Mouse (Mus musculus): ENCODE results near the gene Ajm1. TPM values are rescaled to one million over a fixed set of nuclear protein-coding genes. Genes with fewer than 3 reads are reported as not detected.

Gene Ajm1
- polyA plus RNA-seq, 1 experiment from 2014 or later = 2.2 TPM

- no peak overlapping the region for H3K4me2 ChIP-seq
- H3K9me3 ChIP-seq (replicated peaks) = no peaks in the 10 kb centered on the region
- WGBS = 91% methylated on average over 8 of the region's 8 CpGs
- H3K4me3 ChIP-seq = no peak overlapping the region
- no peak overlapping the region for H3K9ac ChIP-seq
- H3K4me1 ChIP-seq = no peaks in the 10 kb centered on the region
- H3K27me3 ChIP-seq = no peaks in the 10 kb centered on the region
- peaks cover 51% of the 10 kb centered on the region for H3K36me3 ChIP-seq (ENCODE audit: poor library complexity, severe bottlenecking)
- no peak for ATAC-seq
- no peak overlapping the region for H3K27ac ChIP-seq
These were observed 45.0 kb downstream of the Ajm1 start for GRCm38 (mm10) chr2:25536531-25536930.

- Histone ChIP-seq H3K4me2 (no peak overlapping the region), H3K36me3 (ENCODE audit: poor library complexity, severe bottlenecking) (peaks cover 68% of the 10 kb centered on the region), H3K27ac (no peak overlapping the region), H3K4me3 (no peak overlapping the region), H3K9me3 (replicated peaks) (no peaks in the 10 kb centered on the region), H3K4me1 (no peaks in the 10 kb centered on the region), H3K9ac (no peak overlapping the region), H3K27me3 (no peaks in the 10 kb centered on the region)
- whole genome bisulfite sequencing = 96% methylated on average over 2 of the region's 2 CpGs
- ATAC-seq = no peak
These were observed 46.7 kb downstream of the Ajm1 start for GRCm38 (mm10) chr2:25534866-25535182.

GRCm38 (mm10) chr2:25534178-25534865, 47.2 kb downstream of the Ajm1 start:
- Histone ChIP-seq H3K9me3 (replicated peaks) (no peaks in the 10 kb centered on the region), H3K27me3 (no peaks in the 10 kb centered on the region), H3K27ac (no peak overlapping the region), H3K4me3 (no peak overlapping the region), H3K4me2 (no peak overlapping the region), H3K36me3 (ENCODE audit: poor library complexity, severe bottlenecking) (peaks cover 73% of the 10 kb centered on the region), H3K4me1 (no peaks in the 10 kb centered on the region), H3K9ac (no peak overlapping the region)
- 99% methylated on average over 3 of the region's 3 CpGs for WGBS
- ATAC-seq = no peak

DNA sequence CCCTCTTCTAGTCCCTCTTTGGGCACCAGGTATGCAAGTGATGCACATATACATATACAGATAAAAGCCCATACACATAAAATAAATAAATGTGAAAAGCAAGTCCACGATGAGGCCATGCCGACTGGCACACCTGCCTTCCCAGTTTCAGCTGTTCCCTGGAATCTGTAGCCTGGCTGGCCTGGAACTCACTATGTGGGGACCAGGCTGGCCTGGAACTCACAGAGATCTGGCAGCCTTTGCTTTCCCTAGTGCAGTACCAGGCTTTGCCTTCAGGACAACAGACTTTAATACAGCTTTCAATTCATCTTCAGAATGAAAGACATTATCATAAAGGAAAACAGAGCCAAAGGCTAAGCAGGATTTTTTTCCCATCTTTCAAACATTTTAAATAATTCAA, 47.9 kb downstream of the Ajm1 start:
- H3K4me3 ChIP-seq = no peak overlapping the region
- WGBS = 97% methylated on average over 2 of the region's 2 CpGs
- H3K4me1 ChIP-seq = no peaks in the 10 kb centered on the region
- H3K9me3 ChIP-seq (replicated peaks) = no peaks in the 10 kb centered on the region
- no peak overlapping the region for H3K9ac ChIP-seq
- peaks cover 79% of the 10 kb centered on the region for H3K36me3 ChIP-seq (ENCODE audit: poor library complexity, severe bottlenecking)
- no peaks in the 10 kb centered on the region for H3K27me3 ChIP-seq
- no peak overlapping the region for H3K4me2 ChIP-seq
- ATAC-seq = no peak
- H3K27ac ChIP-seq = no peak overlapping the region

- H3K4me2 ChIP-seq = no peak overlapping the region
- H3K4me3 ChIP-seq = no peak overlapping the region
- peaks cover 96% of the 10 kb centered on the region for H3K36me3 ChIP-seq (ENCODE audit: poor library complexity, severe bottlenecking)
- H3K27me3 ChIP-seq = no peaks in the 10 kb centered on the region
- WGBS = 91% methylated on average over 9 of the region's 9 CpGs
- no peaks in the 10 kb centered on the region for H3K9me3 ChIP-seq (replicated peaks)
- H3K9ac ChIP-seq = no peak overlapping the region
- no peak for ATAC-seq
- no peak overlapping the region for H3K27ac ChIP-seq
- H3K4me1 ChIP-seq = no peaks in the 10 kb centered on the region
These were observed 54.9 kb downstream of the Ajm1 start for GRCm38 (mm10) chr2:25526510-25527302.

Other genes starting within 250 kb of the Ajm1 start
- 59.2 and 63.2 TPM in 2 replicates for gene Man1b1, start 249.4 kb downstream of the Ajm1 start, polyA plus RNA-seq (2015; fragmentation: Nextera tagmentation; extraction: Ambion mirVana)
- gene Dpp7, start 225.4 kb downstream of the Ajm1 start, polyA plus RNA-seq (2015; fragmentation: Nextera tagmentation; extraction: Ambion mirVana) = 22.8 and 23.3 TPM in 2 replicates
- 2.2 and 3.5 TPM in 2 replicates for gene Uap1l1, start 216.1 kb downstream of the Ajm1 start, polyA plus RNA-seq (2015; fragmentation: Nextera tagmentation; extraction: Ambion mirVana)
- gene Sapcd2, start 209.4 kb downstream of the Ajm1 start, polyA plus RNA-seq (2015; fragmentation: Nextera tagmentation; extraction: Ambion mirVana) = 49.4 and 62.3 TPM in 2 replicates
- 0.68 and 0.98 TPM in 2 replicates for gene Entpd2, start 185.9 kb downstream of the Ajm1 start, polyA plus RNA-seq (2015; fragmentation: Nextera tagmentation; extraction: Ambion mirVana)
- gene Npdc1, start 182.4 kb downstream of the Ajm1 start, polyA plus RNA-seq (2015; fragmentation: Nextera tagmentation; extraction: Ambion mirVana) = 287 and 315 TPM in 2 replicates
- gene Fut7, start 158.5 kb downstream of the Ajm1 start, polyA plus RNA-seq (2015; fragmentation: Nextera tagmentation; extraction: Ambion mirVana) = 0.08 TPM in 1 of 2 replicates, not detected in the other
- gene Abca2, start 153.1 kb downstream of the Ajm1 start, polyA plus RNA-seq (2015; fragmentation: Nextera tagmentation; extraction: Ambion mirVana) = 5.7 and 8.2 TPM in 2 replicates
- gene Clic3, start 124.9 kb downstream of the Ajm1 start, polyA plus RNA-seq (2015; fragmentation: Nextera tagmentation; extraction: Ambion mirVana) = 2.4 and 3.2 TPM in 2 replicates
- gene Paxx, start 120.7 kb downstream of the Ajm1 start, polyA plus RNA-seq (2015; fragmentation: Nextera tagmentation; extraction: Ambion mirVana) = 62.0 and 65.9 TPM in 2 replicates
- gene Ptgds, start 111.7 kb downstream of the Ajm1 start, polyA plus RNA-seq (2015; fragmentation: Nextera tagmentation; extraction: Ambion mirVana) = 7.6 and 9.7 TPM in 2 replicates
- not detected in 2 replicates for gene Lcn12, start 87.8 kb downstream of the Ajm1 start, polyA plus RNA-seq (2015; fragmentation: Nextera tagmentation; extraction: Ambion mirVana)
- 97.9 and 103 TPM in 2 replicates for gene Fbxw5, start 81.0 kb downstream of the Ajm1 start, polyA plus RNA-seq (2015; fragmentation: Nextera tagmentation; extraction: Ambion mirVana)
- 4.2 and 5.2 TPM in 2 replicates for gene C8g, start 80.0 kb downstream of the Ajm1 start, polyA plus RNA-seq (2015; fragmentation: Nextera tagmentation; extraction: Ambion mirVana)
- 30.9 and 33.3 TPM in 2 replicates for gene Traf2, start 34.8 kb downstream of the Ajm1 start, polyA plus RNA-seq (2015; fragmentation: Nextera tagmentation; extraction: Ambion mirVana)
- gene Edf1, start 23.9 kb downstream of the Ajm1 start, polyA plus RNA-seq (2015; fragmentation: Nextera tagmentation; extraction: Ambion mirVana) = 383 and 401 TPM in 2 replicates
- gene Mamdc4, start 6.9 kb downstream of the Ajm1 start, polyA plus RNA-seq (2015; fragmentation: Nextera tagmentation; extraction: Ambion mirVana) = 3.1 and 4.2 TPM in 2 replicates
- gene Phpt1, start 6.5 kb downstream of the Ajm1 start, polyA plus RNA-seq (2015; fragmentation: Nextera tagmentation; extraction: Ambion mirVana) = 179 and 189 TPM in 2 replicates
- gene Rabl6, start 26.8 kb upstream of the Ajm1 start, polyA plus RNA-seq (2015; fragmentation: Nextera tagmentation; extraction: Ambion mirVana) = 71.7 and 72.5 TPM in 2 replicates
- gene Ccdc183, start 35.9 kb upstream of the Ajm1 start, polyA plus RNA-seq (2015; fragmentation: Nextera tagmentation; extraction: Ambion mirVana) = 0.11 and 0.32 TPM in 2 replicates
- 14.3 and 16.2 TPM in 2 replicates for gene Tmem141, start 40.2 kb upstream of the Ajm1 start, polyA plus RNA-seq (2015; fragmentation: Nextera tagmentation; extraction: Ambion mirVana)
- 0.92 and 1.2 TPM in 2 replicates for gene Fcna, start 46.3 kb upstream of the Ajm1 start, polyA plus RNA-seq (2015; fragmentation: Nextera tagmentation; extraction: Ambion mirVana)
- not detected in 2 replicates for gene Lcn8, start 71.4 kb upstream of the Ajm1 start, polyA plus RNA-seq (2015; fragmentation: Nextera tagmentation; extraction: Ambion mirVana)
- gene Lcn5, start 76.2 kb upstream of the Ajm1 start, polyA plus RNA-seq (2015; fragmentation: Nextera tagmentation; extraction: Ambion mirVana) = not detected in 2 replicates
- gene Lcn6, start 95.0 kb upstream of the Ajm1 start, polyA plus RNA-seq (2015; fragmentation: Nextera tagmentation; extraction: Ambion mirVana) = not detected in 2 replicates
- gene Lcn10, start 101.0 kb upstream of the Ajm1 start, polyA plus RNA-seq (2015; fragmentation: Nextera tagmentation; extraction: Ambion mirVana) = not detected in 2 replicates
- not detected in 2 replicates for gene Obp2a, start 118.3 kb upstream of the Ajm1 start, polyA plus RNA-seq (2015; fragmentation: Nextera tagmentation; extraction: Ambion mirVana)
- 83.3 and 86.8 TPM in 2 replicates for gene Bmyc, start 125.0 kb upstream of the Ajm1 start, polyA plus RNA-seq (2015; fragmentation: Nextera tagmentation; extraction: Ambion mirVana)
- not detected in 2 replicates for gene Obp2b, start 155.3 kb upstream of the Ajm1 start, polyA plus RNA-seq (2015; fragmentation: Nextera tagmentation; extraction: Ambion mirVana)
- gene Lcn3, start 183.8 kb upstream of the Ajm1 start, polyA plus RNA-seq (2015; fragmentation: Nextera tagmentation; extraction: Ambion mirVana) = not detected in 2 replicates
- gene Lcn11, start 195.3 kb upstream of the Ajm1 start, polyA plus RNA-seq (2015; fragmentation: Nextera tagmentation; extraction: Ambion mirVana) = not detected in 2 replicates
- not detected in 2 replicates for gene Gm13539, start 200.5 kb upstream of the Ajm1 start, polyA plus RNA-seq (2015; fragmentation: Nextera tagmentation; extraction: Ambion mirVana)
- not detected in 2 replicates for gene Glt6d1, start 234.1 kb upstream of the Ajm1 start, polyA plus RNA-seq (2015; fragmentation: Nextera tagmentation; extraction: Ambion mirVana)
- gene Lcn9, start 241.4 kb upstream of the Ajm1 start, polyA plus RNA-seq (2015; fragmentation: Nextera tagmentation; extraction: Ambion mirVana) = not detected in 2 replicates